Mouse (Mus musculus) mouse embryonic stem cell (cell line): ENCODE data around the gene Nup188.

ENCODE experiments used
- in situ Hi-C, 2 experiments: fragments of 300-500 bp; cut with MboI; formaldehyde crosslinking; loops; 1 replicate in 1 of 2; 3 replicates in 1 of 2; pipeline ENCODE4 v1.14.3; 2019 to 2020; ENCODE audit warnings: low sequenced_read_pairs in 2 of 2, low pct_unique_long_range_greater_than_20kb in 1 of 2, mixed read lengths in 1 of 2; ENCODE audit not compliant: unreplicated experiment in 1 of 2

The Nup188 gene

GRCm38 (mm10) chr2:30363773-30364650 is 77.8 kb downstream of the Nup188 start, which contains the start of gene Miga2:
Miga2 (plus strand) TSS chr2:30364233.
- in situ Hi-C loops: no loop called here

GRCm38 (mm10) chr2:30365281-30366069 is 79.3 kb downstream of the Nup188 start:
- in situ Hi-C loops: no loop called here

- in situ Hi-C loops: no loop called here
These were observed 80.0 kb downstream of the Nup188 start for GRCm38 (mm10) chr2:30366203-30366602.

GRCm38 (mm10) chr2:30371544-30371943 is 85.3 kb downstream of the Nup188 start:
- in situ Hi-C loops: no loop called here

- in situ Hi-C loops: no loop called here
These were observed 86.5 kb downstream of the Nup188 start for GRCm38 (mm10) chr2:30372726-30373125.

- in situ Hi-C loops: no loop called here
These were observed 89.7 kb downstream of the Nup188 start for GRCm38 (mm10) chr2:30375893-30376292.

GRCm38 (mm10) chr2:30377721-30378120 is 91.5 kb downstream of the Nup188 start:
- in situ Hi-C loops: no loop called here

GRCm38 (mm10) chr2:30379307-30379706 is 93.1 kb downstream of the Nup188 start:
- in situ Hi-C loops: no loop called here

- in situ Hi-C loops: no loop called here
These were observed 94.6 kb downstream of the Nup188 start for GRCm38 (mm10) chr2:30380564-30381376.

- in situ Hi-C loops: no loop called here
These were observed 95.2 kb downstream of the Nup188 start for GRCm38 (mm10) chr2:30381377-30381725.

- in situ Hi-C loops: no loop called here
These were observed 98.6 kb downstream of the Nup188 start for GRCm38 (mm10) chr2:30384814-30385213.

- in situ Hi-C loops: no loop called here
These were observed 99.4 kb downstream of the Nup188 start for GRCm38 (mm10) chr2:30385591-30385990.

- in situ Hi-C loops: no loop called here
These were observed 100.7 kb downstream of the Nup188 start for GRCm38 (mm10) chr2:30386913-30387312.

GRCm38 (mm10) chr2:30389000-30389399 is 102.8 kb downstream of the Nup188 start:
- in situ Hi-C loops: no loop called here

- in situ Hi-C loops: no loop called here
These were observed 105.9 kb downstream of the Nup188 start, which contains the start of gene Dolpp1 for GRCm38 (mm10) chr2:30392114-30392576. Dolpp1 (plus strand) TSS chr2:30392254.

- in situ Hi-C loops: no loop called here
These were observed 106.6 kb downstream of the Nup188 start for GRCm38 (mm10) chr2:30392577-30393369.

GRCm38 (mm10) chr2:30393370-30393656 is 107.1 kb downstream of the Nup188 start:
- in situ Hi-C loops: no loop called here
